Mouse (Mus musculus): ENCODE results near the gene Tmem50b.

Gene Tmem50b

GRCm38 (mm10) chr16:91565292-91565951 lies 32.2 kb downstream of the Tmem50b start:
- no peak for DNase-seq (ENCODE audit: low spot score)

DNA sequence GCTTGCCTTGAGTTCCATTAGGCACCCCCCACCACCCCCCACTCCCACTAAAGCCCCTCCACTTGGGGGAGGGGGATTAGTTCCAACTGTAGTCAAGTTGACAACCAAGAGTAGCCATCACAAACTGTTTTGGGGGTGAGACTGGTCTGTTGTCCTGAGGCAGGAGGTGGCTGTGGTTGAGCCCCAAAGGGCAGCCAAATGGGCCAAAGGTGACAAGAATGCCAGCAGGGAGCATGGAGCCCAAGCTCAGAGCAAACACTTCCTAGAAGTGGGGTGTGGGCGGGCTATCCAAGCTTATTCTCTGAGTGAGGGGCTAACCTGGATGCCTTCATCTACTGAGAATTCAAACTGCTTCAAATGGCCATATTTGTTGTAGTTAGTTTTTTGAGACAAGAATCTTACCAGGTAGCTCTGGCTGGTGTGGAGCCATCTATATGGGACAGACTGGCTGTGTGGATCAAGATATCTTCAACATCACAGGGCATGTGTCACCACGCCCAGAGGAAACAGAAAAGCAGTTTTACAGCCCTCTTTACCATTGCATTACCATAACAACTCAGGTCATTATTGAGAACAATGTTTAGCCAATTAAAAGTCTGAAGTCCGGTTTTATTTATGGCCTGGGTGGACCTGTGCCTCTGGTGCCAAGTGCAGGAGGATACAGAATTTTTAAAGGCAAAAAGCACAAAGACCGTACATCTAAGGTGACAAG lies 32.9 kb downstream of the Tmem50b start:
- no peak for DNase-seq (ENCODE audit: low spot score)

- no peak for DNase-seq (ENCODE audit: low spot score)
These were observed 35.8 kb downstream of the Tmem50b start for GRCm38 (mm10) chr16:91561541-91562457.

GRCm38 (mm10) chr16:91561099-91561498 lies 36.5 kb downstream of the Tmem50b start:
- DNase-seq (ENCODE audit: low spot score), result peak; percentile 40

DNA sequence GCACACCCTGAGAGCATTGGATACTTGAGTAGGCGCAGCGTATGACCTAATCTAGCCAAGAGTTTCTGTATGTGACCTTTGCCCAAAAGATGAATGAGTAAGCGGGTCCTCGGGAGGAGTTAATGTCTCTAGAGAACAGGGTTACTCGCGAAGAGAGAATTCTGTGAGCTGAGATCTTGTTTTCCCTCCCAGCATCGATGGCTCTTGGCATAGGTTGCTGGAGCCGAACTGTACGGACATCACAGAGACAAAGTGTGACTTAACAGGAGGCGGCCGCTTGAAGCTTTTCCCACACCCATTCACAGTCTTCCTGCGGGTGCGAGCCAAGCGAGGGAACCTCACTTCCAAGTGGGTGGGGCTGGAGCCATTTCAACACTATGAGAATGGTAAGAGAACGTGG lies 39.9 kb downstream of the Tmem50b start:
- no peak for DNase-seq (ENCODE audit: low spot score)

DNA sequence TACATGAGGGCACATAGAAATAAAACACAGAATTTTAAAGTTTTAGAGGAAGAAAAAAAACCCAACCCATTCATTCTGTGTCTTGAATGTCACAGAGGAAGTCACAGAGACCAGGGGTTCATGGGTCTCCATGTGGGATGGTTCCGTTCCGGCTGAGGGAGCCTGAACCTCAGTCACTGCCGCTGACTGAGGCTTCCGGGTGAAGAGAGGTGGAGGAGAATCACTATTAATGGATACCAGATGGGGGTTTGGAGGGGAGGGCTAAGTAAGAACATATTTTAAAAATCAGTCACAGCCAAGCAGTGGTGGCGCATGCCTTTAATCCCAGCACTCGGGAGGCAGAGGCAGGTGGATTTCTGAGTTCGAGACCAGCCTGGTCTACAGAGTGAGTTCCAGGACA lies 40.4 kb downstream of the Tmem50b start:
- no peak for DNase-seq (ENCODE audit: low spot score)

- DNase-seq (ENCODE audit: low spot score), result no peak
These were observed 40.9 kb downstream of the Tmem50b start for GRCm38 (mm10) chr16:91556659-91557058.

- peak; percentile 30 for DNase-seq (ENCODE audit: low spot score)
These were observed 42.5 kb downstream of the Tmem50b start for GRCm38 (mm10) chr16:91555017-91555605.

DNA sequence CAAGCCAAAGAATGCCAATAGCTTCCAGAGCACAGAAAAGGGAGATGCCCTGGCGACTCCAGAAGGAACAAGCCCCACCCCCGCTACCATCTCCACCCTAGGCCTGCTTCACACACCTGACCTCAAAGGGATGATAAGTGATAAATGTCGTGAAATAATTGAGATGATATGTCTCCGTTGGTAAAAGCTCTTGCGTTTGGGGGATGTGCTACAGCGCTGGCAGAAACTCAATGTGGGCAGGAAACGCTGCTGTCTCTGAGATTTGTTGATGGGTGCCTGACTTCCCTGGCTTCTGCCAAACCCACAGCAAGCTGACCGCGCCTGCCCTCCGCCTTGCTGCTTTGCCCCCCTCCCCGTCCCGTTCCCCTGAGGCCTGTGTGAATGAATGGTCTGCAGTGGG lies 44.0 kb downstream of the Tmem50b start:
- no peak for DNase-seq (ENCODE audit: low spot score)

DNA sequence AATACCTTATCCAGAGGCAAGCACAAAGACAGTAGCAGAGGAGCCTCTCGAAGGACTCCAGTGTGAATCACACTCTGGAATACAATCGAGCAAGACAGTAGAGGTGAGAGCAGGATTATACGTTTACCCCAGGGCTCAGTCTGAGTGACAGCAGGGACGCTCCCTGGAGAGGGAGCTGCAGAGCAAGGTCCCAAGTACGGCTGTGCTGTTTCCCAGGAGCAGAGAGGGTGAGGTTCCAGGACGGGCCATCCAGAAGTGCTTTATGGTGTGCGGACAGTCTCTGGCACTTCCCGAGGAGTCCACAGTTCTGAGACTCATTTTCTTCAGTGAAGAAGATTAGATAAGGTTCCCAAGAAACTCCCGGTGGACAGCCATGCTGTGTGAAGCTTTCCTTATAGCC lies 45.5 kb downstream of the Tmem50b start:
- DNase-seq (ENCODE audit: low spot score), result peak; percentile 32

GRCm38 (mm10) chr16:91551081-91551524 lies 46.5 kb downstream of the Tmem50b start:
- peak; percentile 54 for DNase-seq (ENCODE audit: low spot score)

GRCm38 (mm10) chr16:91549616-91550015 lies 48.0 kb downstream of the Tmem50b start:
- DNase-seq (ENCODE audit: low spot score), result no peak

DNA sequence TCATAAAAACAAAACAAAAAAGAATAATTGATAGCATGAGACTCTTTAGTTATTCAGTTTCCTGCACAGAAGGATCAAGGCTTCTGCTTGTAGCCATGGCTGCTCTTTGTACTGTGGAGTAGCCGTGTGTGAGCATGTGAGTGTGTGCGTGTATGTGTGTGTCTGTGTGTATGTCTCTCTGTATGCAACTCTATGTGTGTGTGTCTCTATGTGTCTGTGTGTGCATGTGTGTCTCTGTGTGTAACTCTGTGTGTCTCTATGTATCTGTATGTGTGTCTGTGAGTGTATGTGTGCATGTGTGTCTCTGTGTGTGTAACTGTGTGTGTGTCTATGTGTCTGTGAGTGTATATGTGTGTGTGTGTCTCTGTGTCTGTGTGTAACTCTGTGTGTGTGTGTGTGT lies 48.6 kb downstream of the Tmem50b start:
- no peak for DNase-seq (ENCODE audit: low spot score)

GRCm38 (mm10) chr16:91548586-91548985 lies 49.0 kb downstream of the Tmem50b start:
- no peak for DNase-seq (ENCODE audit: low spot score)

GRCm38 (mm10) chr16:91547974-91548373 lies 49.6 kb downstream of the Tmem50b start:
- DNase-seq (ENCODE audit: low spot score), result no peak

- DNase-seq (ENCODE audit: low spot score), result peak; percentile 75
These were observed 50.5 kb downstream of the Tmem50b start, which contains the start of gene Ifngr2 for GRCm38 (mm10) chr16:91546836-91547741. Gene Ifngr2 (plus strand): TSS chr16:91547072.

DNA sequence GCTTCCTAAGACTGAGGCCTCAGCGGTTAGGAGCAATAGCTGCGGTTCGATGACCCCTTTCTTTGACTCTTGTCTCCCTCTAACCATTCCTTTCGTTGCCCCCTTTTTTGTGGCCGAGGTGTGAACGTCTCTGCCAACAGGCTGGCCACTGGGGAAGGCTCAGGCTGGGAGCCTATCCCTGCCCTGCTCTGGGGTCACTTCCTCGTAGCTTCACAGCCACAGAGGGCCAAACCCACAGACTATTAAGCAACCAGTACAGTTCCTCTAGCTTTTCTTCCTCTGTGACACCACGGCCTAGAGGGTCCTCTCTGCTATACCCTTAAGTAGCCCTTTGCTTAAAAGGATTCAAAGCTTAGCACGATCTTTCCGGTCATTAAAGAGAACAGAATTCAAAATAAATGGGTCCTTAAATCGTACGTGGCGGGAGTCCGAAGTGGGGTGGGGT lies 51.2 kb downstream of the Tmem50b start:
- no peak for DNase-seq (ENCODE audit: low spot score)

GRCm38 (mm10) chr16:91545597-91546281 lies 51.9 kb downstream of the Tmem50b start:
- DNase-seq (ENCODE audit: low spot score), result no peak

DNA sequence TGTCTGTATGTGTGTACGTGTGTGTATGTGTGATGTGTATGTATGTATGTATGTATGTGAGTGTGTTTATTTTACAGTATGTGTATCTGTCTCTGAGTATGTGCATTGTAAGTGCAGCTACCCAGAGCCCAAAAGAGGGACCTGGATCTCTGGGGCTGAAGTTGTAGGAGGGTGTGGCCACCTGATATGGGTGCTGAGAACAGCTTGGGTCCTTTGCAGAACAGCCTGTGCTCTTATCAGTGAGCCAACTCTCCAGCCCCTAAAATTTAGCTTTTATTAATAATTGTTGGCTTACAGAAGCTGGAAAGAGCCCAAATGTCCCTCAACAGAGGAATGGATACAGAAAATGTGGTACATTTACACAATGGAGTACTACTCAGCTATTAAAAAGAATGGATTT lies 54.0 kb downstream of the Tmem50b start:
- DNase-seq (ENCODE audit: low spot score), result no peak

DNA sequence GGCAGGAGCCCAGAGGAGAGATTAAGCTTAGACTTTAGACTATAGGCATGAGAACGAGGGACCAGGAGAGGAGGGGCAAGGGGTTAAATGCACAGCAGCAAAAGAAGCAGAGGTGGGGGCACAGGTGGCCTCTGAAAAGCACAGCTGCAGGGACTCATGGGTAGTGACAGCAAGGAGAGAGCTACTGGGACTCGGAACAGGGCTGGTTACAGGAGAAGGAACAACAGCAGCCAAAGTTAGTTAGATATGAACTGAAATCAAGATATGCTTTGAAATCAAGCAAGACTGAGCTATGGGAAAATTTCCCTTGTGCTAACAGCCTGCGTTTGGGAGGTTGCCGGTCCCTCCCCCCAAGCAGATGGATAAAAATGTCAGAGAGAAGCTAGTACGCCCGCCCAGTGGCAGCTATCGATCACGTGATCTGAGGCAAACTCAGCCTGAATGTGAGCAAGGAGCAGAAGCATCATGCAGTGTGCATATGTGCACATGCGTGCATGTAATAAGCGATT lies 56.0 kb downstream of the Tmem50b start:
- DNase-seq (ENCODE audit: low spot score), result no peak

Measured in yolk sac, embryonic 10.5 days (tissue).